ENCODE assay signal across 26 mouse cellular contexts in genomic region chr9:70477229-70477628, GRCm38 (mm10). TPM values are rescaled to one million over a fixed set of nuclear protein-coding genes. Genes with fewer than 3 reads are reported as not detected.
DNase-seq lines count a peak whose midpoint lies in the region; TF ChIP-seq lines count a peak whose summit lies in the region.
"Had no signal": no experiment of that assay in that cellular context is flagged by ENCODE, and none has a peak within 500 bp of the region (broad histone marks: within the 10 kb centered on the region; RNA-seq: fewer than 3 reads in every experiment).

No protein-coding gene starts in this region.

- no peaks in the 10 kb centered on the region for H3K27me3 ChIP-seq in forebrain, embryonic 10.5 days (ENCODE audit: poor library complexity, severe bottlenecking)
- H3K27me3 ChIP-seq: CH12.LX; embryonic facial prominence, embryonic 13.5 days; embryonic facial prominence, embryonic 15.5 days; forebrain, embryonic 13.5 days; forebrain, embryonic 15.5 days; Patski had no signal

- peaks cover 3 to 9% of the 10 kb centered on the region in 2 experiments; a peak in 3 of 4 replicates for H3K4me1 ChIP-seq in ES-E14 (ENCODE audit: control insufficient read depth in 2 of 2, insufficient read depth in 2 of 2, low read length in 2 of 2, poor library complexity in 1 of 2)
- H3K4me1 ChIP-seq in forebrain, embryonic 10.5 days = no peaks in the 10 kb centered on the region
- H3K4me1 ChIP-seq: embryonic facial prominence, embryonic 13.5 days; embryonic facial prominence, embryonic 15.5 days; forebrain, embryonic 13.5 days; forebrain, embryonic 15.5 days had no signal

- DNase-seq in heart, adult 11 months = peak; percentile 48
- no peak for DNase-seq in heart, adult 8-10 months (ENCODE audit: low spot score)
- peak; percentile 60 for DNase-seq in ES-E14 (ENCODE audit: low read depth, low spot score)
- peak; percentile 97 for DNase-seq in R1 (ENCODE audit: low read depth, low spot score)
- peak; percentile 91 for DNase-seq in ZHBTc4 (ENCODE audit: low read depth, low spot score)
- DNase-seq in forebrain, embryonic 10.5 days (ENCODE audit: extremely low spot score, low spot score) = no peak
- DNase-seq in spleen, postnatal 4 days (ENCODE audit: low spot score in 2 of 2) = no peak
- DNase-seq in cerebellum, adult 11-12 months = no peak
- DNase-seq: adrenal gland, adult 2 months; adrenal gland, postnatal 10 days; adrenal gland, postnatal 25 days; B cell, adult 2 months; cerebellum, adult 18-20 months; cerebellum, adult 8-10 months; cerebellum, adult 9-11 months; cerebellum, postnatal 14 days; cerebellum, postnatal 36 days; embryo, embryonic 11 days; forebrain, postnatal 0 days had no signal

- no peak overlapping the region for H3K4me3 ChIP-seq in ES-E14 (ENCODE audit: insufficient read depth in 1 of 2, low read depth in 1 of 2, low read length in 2 of 2, poor library complexity in 1 of 2, severe bottlenecking in 1 of 2)
- no peak overlapping the region for H3K4me3 ChIP-seq in forebrain, embryonic 10.5 days
- H3K4me3 ChIP-seq: embryonic facial prominence, embryonic 13.5 days; embryonic facial prominence, embryonic 15.5 days; erythroblast, embryonic 14.5 days; forebrain, embryonic 13.5 days; forebrain, embryonic 15.5 days had no signal

- H3K27ac ChIP-seq in ES-E14 (ENCODE audit: insufficient read depth, low read depth, low read length, poor library complexity, severe bottlenecking) = peak overlapping the region; percentile 68; the same call in 1 of the 2 replicates
- no peak overlapping the region for H3K27ac ChIP-seq in forebrain, embryonic 10.5 days
- H3K27ac ChIP-seq: embryonic facial prominence, embryonic 13.5 days; embryonic facial prominence, embryonic 15.5 days; forebrain, embryonic 13.5 days; forebrain, embryonic 15.5 days had no signal

- 90% methylated on average over 3 of the region's 3 CpGs for WGBS in forebrain, embryonic 10.5 days

- no peaks in the 10 kb centered on the region for H3K9me3 ChIP-seq in ES-E14 (ENCODE audit: control insufficient read depth, insufficient read depth, low read depth, low read length)
- H3K9me3 ChIP-seq in forebrain, embryonic 10.5 days = no peaks in the 10 kb centered on the region
- H3K9me3 ChIP-seq: embryonic facial prominence, embryonic 13.5 days; embryonic facial prominence, embryonic 15.5 days; forebrain, embryonic 13.5 days; forebrain, embryonic 15.5 days had no signal

- in situ Hi-C loops in ES-E14 (cut with MboI; ENCODE audit: low sequenced_read_pairs in 2 of 2, unreplicated experiment in 2 of 2) = no loop called here

- H3K9ac ChIP-seq in ES-E14 (ENCODE audit: insufficient read depth, low read depth, low read length, poor library complexity, severe bottlenecking) = no peak overlapping the region
- H3K9ac ChIP-seq: embryonic facial prominence, embryonic 13.5 days; embryonic facial prominence, embryonic 15.5 days; forebrain, embryonic 13.5 days; forebrain, embryonic 15.5 days; forebrain, postnatal 0 days had no signal

- H3K36me3 ChIP-seq in ES-E14 (ENCODE audit: control insufficient read depth, insufficient read depth, low read length, poor library complexity, severe bottlenecking) = peaks cover 6% of the 10 kb centered on the region
- H3K36me3 ChIP-seq in forebrain, embryonic 10.5 days (replicated peaks) = peaks cover 86% of the 10 kb centered on the region

TF ChIP-seq in ES-E14, 5 proteins besides CTCF, POLR2A, EP300 and RAD21:
- TF ChIP-seq ZNF384 (IDR thresholded peaks at IDR 0.05; ENCODE audit: low read depth, low read length) (no peak), MAFK (IDR thresholded peaks at IDR 0.05; ENCODE audit: insufficient read depth, low read depth, low read length) (no peak), ZC3H11A (IDR thresholded peaks at IDR 0.05; ENCODE audit: borderline replicate concordance, low read depth, low read length) (no peak), CHD2 (IDR thresholded peaks at IDR 0.05; ENCODE audit: low read depth, low read length) (no peak), HCFC1 (IDR thresholded peaks at IDR 0.05; ENCODE audit: borderline replicate concordance, insufficient read depth, low read length) (no peak)

RNA-seq across cellular contexts. Expression of gene Rnf111, which starts 26.3 kb away (rescaled TPM):
- 10 to 100 TPM; 16.2 to 21.6 (median 19.5) TPM for total RNA-seq in heart, adult 8-10 months (2022)
- total RNA-seq in ES-E14 (2012; rRNA removed) = 18.4 and 24.3 TPM in 2 replicates
- 27.7 and 29.2 TPM in 2 replicates for polyA plus RNA-seq in forebrain, embryonic 10.5 days (2016; fragmentation: Nextera tagmentation; extraction: Ambion mirVana)

RNA-seq across cellular contexts. Expression of gene Ccnb2, which starts 55.9 kb away (rescaled TPM):
- 1 to 10 TPM in 1 of 4 experiments, under 1 TPM in 3; 0.41 to 1.0 (median 0.53) TPM for total RNA-seq in heart, adult 8-10 months (2022)
- total RNA-seq in ES-E14 (2012; rRNA removed) = 95.0 and 122 TPM in 2 replicates
- 226 and 234 TPM in 2 replicates for polyA plus RNA-seq in forebrain, embryonic 10.5 days (2016; fragmentation: Nextera tagmentation; extraction: Ambion mirVana)

Comparison
In these comparisons a context has a peak if more than half of its experiments do, and no peak if none do; other contexts are left out.
1. DNase-seq: peak in heart, adult 11 months (single experiment), ES-E14 (single experiment), R1 (single experiment) and ZHBTc4 (single experiment); none in heart, adult 8-10 months (single experiment), forebrain, embryonic 10.5 days (single experiment), spleen, postnatal 4 days (0 of 2) and cerebellum, adult 11-12 months (single experiment).
2. RNA of gene Ccnb2, which starts 55.9 kb away (total RNA-seq): 95.0 to 122 TPM in ES-E14; 0.41 to 1.0 TPM in heart, adult 8-10 months; every median in the first group is over 10 times any median in the second.